Mouse (Mus musculus) limb, embryonic 14.5 days (tissue): ENCODE data around the gene Vmn1r192. TPM values are rescaled to one million over a fixed set of nuclear protein-coding genes. Genes with fewer than 3 reads are reported as not detected.
"Not testable (repeated sequence)": the region's sequence is repeated elsewhere in the genome, so short reads cannot be mapped to it uniquely, and the experiment has no call there.

Experiments
- ATAC-seq: fragments of 200-750 bp; cut with Nextera tagmentation; 2 replicates; pipeline ENCODE4 v1.8.0; 2017; ENCODE audit warnings: low read depth, moderate number of reproducible peaks, moderate TSS enrichment; ENCODE audit not compliant: low FRiP score
- DNase-seq: peaks from one replicate; pipeline ENCODE4 v3.0.0-alpha.2; 2015; ENCODE audit warnings: low spot score
- H3K27ac ChIP-seq: fragments of 300-500 bp; sonication (generic); replicated peaks from 2 replicates; pipeline ENCODE4 v1.5.1; 2014; ENCODE audit warnings: low read depth, mild to moderate bottlenecking, low read length, moderate library complexity, mixed read lengths
- H3K27me3 ChIP-seq: fragments of 300-500 bp; sonication (generic); 2 replicates; pipeline ENCODE4 v1.6.1; 2014; ENCODE audit warnings: low read length, mixed read lengths; ENCODE audit not compliant: control insufficient read depth, insufficient read depth
- H3K36me3 ChIP-seq: fragments of 300-500 bp; sonication (generic); 2 replicates; pipeline ENCODE4 v1.6.1; 2014; ENCODE audit warnings: mild to moderate bottlenecking, low read length, moderate library complexity, mixed read lengths; ENCODE audit not compliant: control insufficient read depth, insufficient read depth
- H3K4me1 ChIP-seq: fragments of 300-500 bp; sonication (generic); 2 replicates; pipeline ENCODE4 v1.6.1; 2014; ENCODE audit warnings: antibody characterized with exemption, low read length, mixed read lengths; ENCODE audit not compliant: control insufficient read depth, insufficient read depth
- H3K4me2 ChIP-seq: fragments of 300-500 bp; sonication (generic); replicated peaks from 2 replicates; pipeline ENCODE4 v1.6.1; 2014; ENCODE audit warnings: low read depth, mild to moderate bottlenecking, low read length, moderate library complexity; ENCODE audit not compliant: severe bottlenecking
- H3K4me3 ChIP-seq: fragments of 300-500 bp; sonication (generic); replicated peaks from 2 replicates; pipeline ENCODE4 v1.5.1; 2014; ENCODE audit warnings: low read length
- H3K9ac ChIP-seq: fragments of 300-500 bp; sonication (generic); 2 replicates; pipeline ENCODE4 v1.6.1; 2014; ENCODE audit warnings: mild to moderate bottlenecking, low read depth, low read length, moderate library complexity; ENCODE audit not compliant: severe bottlenecking
- H3K9me3 ChIP-seq: fragments of 300-500 bp; sonication (generic); 2 replicates; pipeline ENCODE4 v1.6.1; 2016; ENCODE audit warnings: low read length; ENCODE audit not compliant: control insufficient read depth
- POLR2A ChIP-seq: fragments of 200-500 bp; IDR thresholded peaks from 2 replicates; pipeline ENCODE4 v1.8.0; 2012; ENCODE audit warnings: inconsistent platforms, mild to moderate bottlenecking, moderate library complexity, borderline replicate concordance; ENCODE audit not compliant: insufficient read depth, insufficient read length; ENCODE audit errors: extremely low read depth
- WGBS: fragments of 180-500 bp; shearing (Covaris S2); extraction: QIAGEN DNeasy Blood & Tissue Kit; methylation state at CpG from one replicate; pipeline ENCODE4 v1.1.7; 2014; 5-methylcytosine and 5-hydroxymethylcytosine counted together
- microRNA-seq: library from miRNA; unstranded; fragments of <30 nt; microRNA quantifications from one replicate; pipeline ENCODE4, GENCODE M21; 2016
- polyA plus RNA-seq, 2 experiments: library from polyadenylated mRNA; depleted of rRNA in 1 of 2; stranded (reverse) in 1 of 2; unstranded in 1 of 2; fragments of >200 nt; fragmentation: Nextera tagmentation in 1 of 2; extraction: Ambion mirVana in 1 of 2; gene quantifications; 2 replicates each; pipeline versions ENCODE4 v1.2.1 to v1.2.3; 2012 to 2014

The Vmn1r192 gene
- polyA plus RNA-seq, 2 experiments: not detected

DNA sequence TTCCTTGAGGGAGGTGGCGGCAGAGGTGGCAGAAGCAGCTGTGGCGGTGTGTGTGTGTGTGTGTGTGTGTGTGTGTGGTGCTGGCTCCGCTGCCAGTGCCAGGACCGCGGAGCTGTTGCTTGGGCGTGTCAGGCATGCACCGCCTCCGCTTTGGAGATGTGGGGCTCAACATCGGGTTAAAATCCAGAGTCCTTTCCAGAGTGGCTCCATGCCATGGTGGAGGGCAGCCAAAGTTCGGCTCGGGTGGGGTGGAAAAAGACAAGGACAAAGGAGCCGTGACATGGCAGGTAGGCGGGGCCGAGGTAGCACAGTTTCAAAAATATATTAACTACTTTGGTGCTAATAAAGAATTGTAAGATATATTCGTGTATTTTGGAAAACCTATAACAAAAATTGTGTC is 22.5 kb downstream of the Vmn1r192 start:
- DNase-seq: no peak
- Histone ChIP-seq H3K4me3 (no peak overlapping the region), H3K9ac (no peak overlapping the region), H3K4me2 (no peak overlapping the region), H3K27me3 (no peaks in the 10 kb centered on the region), H3K27ac (no peak overlapping the region), H3K36me3 (no peaks in the 10 kb centered on the region), H3K9me3 (peaks cover 4% of the 10 kb centered on the region; the same call in 1 of the 2 replicates), H3K4me1 (no peaks in the 10 kb centered on the region)
- ATAC-seq: no peak
- 93% methylated on average over 15 of the region's 15 CpGs for WGBS
- no peak for TF ChIP-seq POLR2A

- not testable (repeated sequence) for ATAC-seq, H3K36me3 ChIP-seq, H3K27ac ChIP-seq, H3K4me3 ChIP-seq, H3K4me2 ChIP-seq, H3K9ac ChIP-seq, H3K27me3 ChIP-seq, H3K9me3 ChIP-seq, H3K4me1 ChIP-seq, DNase-seq
- 71% methylated on average over 5 of the region's 5 CpGs for WGBS
Measured at GRCm38 (mm10) chr13:22136495-22137293, 54.2 kb downstream of the Vmn1r192 start.

Small RNA genes within 50 kb of the gene (microRNA-seq; reads per million reads assigned to microRNA genes)
- gene Gm23282 (not detected), gene Gm25084 (not detected)

Other genes starting within 250 kb of the Vmn1r192 start
- 7.5 and 8.3 TPM in 2 replicates for gene Zfp184, start 246.0 kb downstream of the Vmn1r192 start, polyA plus RNA-seq (2012; rRNA removed)
- gene Zfp184, start 246.0 kb downstream of the Vmn1r192 start, polyA plus RNA-seq (2014; fragmentation: Nextera tagmentation; extraction: Ambion mirVana): 12.7 and 17.2 TPM in 2 replicates
- 0.09 and 0.17 TPM in 2 replicates for gene Pom121l2, start 209.9 kb downstream of the Vmn1r192 start, polyA plus RNA-seq (2012; rRNA removed)
- gene Pom121l2, start 209.9 kb downstream of the Vmn1r192 start, polyA plus RNA-seq (2014; fragmentation: Nextera tagmentation; extraction: Ambion mirVana): 0.11 and 0.18 TPM in 2 replicates
- 1.1 and 1.6 TPM in 2 replicates for gene Prss16, start 181.4 kb downstream of the Vmn1r192 start, polyA plus RNA-seq (2012; rRNA removed)
- 0.51 and 0.57 TPM in 2 replicates for gene Prss16, start 181.4 kb downstream of the Vmn1r192 start, polyA plus RNA-seq (2014; fragmentation: Nextera tagmentation; extraction: Ambion mirVana)
- gene Hist1h2ah, start 155.6 kb downstream of the Vmn1r192 start, polyA plus RNA-seq (2012; rRNA removed): 5.5 and 14.9 TPM in 2 replicates
- 6.5 and 22.1 TPM in 2 replicates for gene Hist1h2ah, start 155.6 kb downstream of the Vmn1r192 start, polyA plus RNA-seq (2014; fragmentation: Nextera tagmentation; extraction: Ambion mirVana)
- 24.6 and 30.5 TPM in 2 replicates for gene Hist1h2bk, start 155.3 kb downstream of the Vmn1r192 start, polyA plus RNA-seq (2012; rRNA removed)
- gene Hist1h2bk, start 155.3 kb downstream of the Vmn1r192 start, polyA plus RNA-seq (2014; fragmentation: Nextera tagmentation; extraction: Ambion mirVana): 6.9 and 7.1 TPM in 2 replicates
- gene Hist1h4i, start 149.8 kb downstream of the Vmn1r192 start, polyA plus RNA-seq (2012; rRNA removed): 31.0 and 39.5 TPM in 2 replicates
- 14.0 and 14.7 TPM in 2 replicates for gene Hist1h4i, start 149.8 kb downstream of the Vmn1r192 start, polyA plus RNA-seq (2014; fragmentation: Nextera tagmentation; extraction: Ambion mirVana)
- 54.6 and 89.6 TPM in 2 replicates for gene Hist1h2ag, start 148.2 kb downstream of the Vmn1r192 start, polyA plus RNA-seq (2012; rRNA removed)
- gene Hist1h2ag, start 148.2 kb downstream of the Vmn1r192 start, polyA plus RNA-seq (2014; fragmentation: Nextera tagmentation; extraction: Ambion mirVana): 56.7 and 74.1 TPM in 2 replicates
- gene Hist1h2bj, start 147.9 kb downstream of the Vmn1r192 start, polyA plus RNA-seq (2012; rRNA removed): 20.7 and 26.3 TPM in 2 replicates
- 10.3 and 11.1 TPM in 2 replicates for gene Hist1h2bj, start 147.9 kb downstream of the Vmn1r192 start, polyA plus RNA-seq (2014; fragmentation: Nextera tagmentation; extraction: Ambion mirVana)
- not detected in 2 replicates for gene Vmn1r188, start 106.7 kb downstream of the Vmn1r192 start, polyA plus RNA-seq (2012; rRNA removed)
- not detected in 2 replicates for gene Vmn1r188, start 106.7 kb downstream of the Vmn1r192 start, polyA plus RNA-seq (2014; fragmentation: Nextera tagmentation; extraction: Ambion mirVana)
- not detected in 2 replicates for gene Vmn1r189, start 85.3 kb downstream of the Vmn1r192 start, polyA plus RNA-seq (2012; rRNA removed)
- not detected in 2 replicates for gene Vmn1r189, start 85.3 kb downstream of the Vmn1r192 start, polyA plus RNA-seq (2014; fragmentation: Nextera tagmentation; extraction: Ambion mirVana)
- not detected in 2 replicates for gene Vmn1r191, start 7.2 kb downstream of the Vmn1r192 start, polyA plus RNA-seq (2012; rRNA removed)
- not detected in 2 replicates for gene Vmn1r191, start 7.2 kb downstream of the Vmn1r192 start, polyA plus RNA-seq (2014; fragmentation: Nextera tagmentation; extraction: Ambion mirVana)
- not detected in 2 replicates for gene Vmn1r193, start 32.0 kb upstream of the Vmn1r192 start, polyA plus RNA-seq (2012; rRNA removed)
- not detected in 2 replicates for gene Vmn1r193, start 32.0 kb upstream of the Vmn1r192 start, polyA plus RNA-seq (2014; fragmentation: Nextera tagmentation; extraction: Ambion mirVana)
- gene Vmn1r194, start 53.1 kb upstream of the Vmn1r192 start, polyA plus RNA-seq (2012; rRNA removed): not detected in 2 replicates
- not detected in 2 replicates for gene Vmn1r194, start 53.1 kb upstream of the Vmn1r192 start, polyA plus RNA-seq (2014; fragmentation: Nextera tagmentation; extraction: Ambion mirVana)
- gene Vmn1r195, start 79.4 kb upstream of the Vmn1r192 start, polyA plus RNA-seq (2012; rRNA removed): not detected in 2 replicates
- not detected in 2 replicates for gene Vmn1r195, start 79.4 kb upstream of the Vmn1r192 start, polyA plus RNA-seq (2014; fragmentation: Nextera tagmentation; extraction: Ambion mirVana)
- gene Vmn1r196, start 98.8 kb upstream of the Vmn1r192 start, polyA plus RNA-seq (2012; rRNA removed): not detected in 2 replicates
- not detected in 2 replicates for gene Vmn1r196, start 98.8 kb upstream of the Vmn1r192 start, polyA plus RNA-seq (2014; fragmentation: Nextera tagmentation; extraction: Ambion mirVana)
- not detected in 2 replicates for gene Vmn1r197, start 133.4 kb upstream of the Vmn1r192 start, polyA plus RNA-seq (2012; rRNA removed)
- not detected in 2 replicates for gene Vmn1r197, start 133.4 kb upstream of the Vmn1r192 start, polyA plus RNA-seq (2014; fragmentation: Nextera tagmentation; extraction: Ambion mirVana)
- not detected in 2 replicates for gene Vmn1r198, start 159.2 kb upstream of the Vmn1r192 start, polyA plus RNA-seq (2012; rRNA removed)
- not detected in 2 replicates for gene Vmn1r198, start 159.2 kb upstream of the Vmn1r192 start, polyA plus RNA-seq (2014; fragmentation: Nextera tagmentation; extraction: Ambion mirVana)
- gene Vmn1r199, start 188.7 kb upstream of the Vmn1r192 start, polyA plus RNA-seq (2012; rRNA removed): not detected in 2 replicates
- gene Vmn1r199, start 188.7 kb upstream of the Vmn1r192 start, polyA plus RNA-seq (2014; fragmentation: Nextera tagmentation; extraction: Ambion mirVana): not detected in 2 replicates
- gene Vmn1r200, start 199.2 kb upstream of the Vmn1r192 start, polyA plus RNA-seq (2012; rRNA removed): not detected in 2 replicates
- not detected in 2 replicates for gene Vmn1r200, start 199.2 kb upstream of the Vmn1r192 start, polyA plus RNA-seq (2014; fragmentation: Nextera tagmentation; extraction: Ambion mirVana)